Mouse (Mus musculus): Measurements from ENCODE around the gene Prcp.

The Prcp gene

GRCm38 (mm10) chr7:92980741-92981140, 106.5 kb downstream of the Prcp start:
- no peak for DNase-seq

DNA sequence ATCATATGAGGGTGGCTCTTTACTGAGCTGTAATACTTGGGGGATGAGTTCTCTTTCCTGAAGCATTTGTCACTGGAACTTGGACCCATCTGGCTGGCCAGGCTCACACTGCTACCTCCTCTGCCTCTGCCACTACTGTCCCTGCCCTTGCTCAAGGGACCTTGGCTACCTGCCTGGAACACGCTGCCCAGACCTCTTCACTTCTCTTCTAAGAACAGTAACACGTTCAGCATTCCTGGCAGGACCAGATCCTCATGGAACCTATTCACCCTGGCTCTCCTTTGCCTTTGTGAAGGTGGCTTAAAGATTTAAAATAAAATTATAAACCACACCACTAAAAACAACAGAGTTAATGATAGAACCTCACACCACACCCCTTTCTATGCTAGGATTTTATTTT, 107.6 kb downstream of the Prcp start:
- no peak for DNase-seq
